Comparison of ENCODE assay signal across 7 mouse cellular contexts in genomic region chr9:56151745-56152481, GRCm38 (mm10). TPM values are rescaled to one million over a fixed set of nuclear protein-coding genes. Genes with fewer than 3 reads are reported as not detected.
DNase-seq lines count a peak whose midpoint lies in the region; ATAC-seq and TF ChIP-seq lines count a peak whose summit lies in the region.

No protein-coding gene starts in this region.

- H3K27me3 ChIP-seq in lung, embryonic 16.5 days (ENCODE audit: control insufficient read depth, insufficient read depth, low read depth, low read length): no peaks in the 10 kb centered on the region

- peak overlapping the region; percentile 78 for H3K27ac ChIP-seq in left cerebral cortex, adult 2 months
- peak overlapping the region; percentile 79 for H3K27ac ChIP-seq in lung, embryonic 16.5 days (ENCODE audit: low read length)

- no peak overlapping the region for H3K4me3 ChIP-seq in left cerebral cortex, adult 2 months
- no peak overlapping the region for H3K4me3 ChIP-seq in lung, embryonic 16.5 days (ENCODE audit: low read length)

- WGBS in lung, embryonic 16.5 days: 34% methylated on average over 7 of the region's 7 CpGs

- H3K9me3 ChIP-seq in lung, embryonic 16.5 days (ENCODE audit: control insufficient read depth, low read length): peaks cover 2% of the 10 kb centered on the region; the same call in 1 of the 2 replicates

- H3K4me1 ChIP-seq in lung, embryonic 16.5 days (replicated peaks; ENCODE audit: control insufficient read depth, insufficient read depth, low read length): peaks cover 16% of the 10 kb centered on the region

- intact Hi-C loops in left cerebral cortex, adult 2 months (cut with DNase I): no loop called here
- intact Hi-C loops in heart, postnatal 14 days (cut with DNase I): no loop called here

- no peak for TF ChIP-seq CTCF in left cerebral cortex, adult 2 months (IDR thresholded peaks at IDR 0.05)

- no peak overlapping the region for H3K9ac ChIP-seq in lung, embryonic 16.5 days (ENCODE audit: low read length)

- ATAC-seq in lung, embryonic 16.5 days (ENCODE audit: low read depth): peak; percentile 87

- no peak for DNase-seq in left cerebral cortex, adult 2 months (ENCODE audit: extremely low spot score in 1 of 2, low spot score in 2 of 2)
- DNase-seq in left cerebral cortex, adult 11 months (ENCODE audit: low spot score): no peak
- peak; percentile 79 for DNase-seq in fibroblast of lung, adult 2 months (ENCODE audit: low read depth)
- DNase-seq in heart, postnatal 14 days: peak; percentile 24 to 56
- no peak for DNase-seq in c-Kit-positive CD71-positive TER-119-positive erythroid progenitor cells, embryonic 14.5 days (ENCODE audit: low spot score)
- DNase-seq in B cell, adult 2 months: no peak

- H3K4me2 ChIP-seq in lung, embryonic 16.5 days (ENCODE audit: low read depth, low read length): no peak overlapping the region

- H3K36me3 ChIP-seq in lung, embryonic 16.5 days (ENCODE audit: control insufficient read depth, insufficient read depth, low read length): no peaks in the 10 kb centered on the region; the same call in none of the 2 replicates

RNA-seq across cellular contexts. Expression of gene Tspan3, which starts 13.4 kb away (rescaled TPM):
- total RNA-seq in left cerebral cortex, adult 2 months (2021): 100 to 1,000 TPM; 337 to 351 TPM
- 100 to 1,000 TPM; 194 to 199 TPM for total RNA-seq in heart, postnatal 14 days (2021)
- polyA plus RNA-seq in lung, embryonic 16.5 days (2015; fragmentation: Nextera tagmentation; extraction: Ambion mirVana): 406 and 422 TPM in 2 replicates

Comparison
In these comparisons a context has a peak if more than half of its experiments do, and no peak if none do; other contexts are left out.
1. DNase-seq: peak in fibroblast of lung, adult 2 months (single experiment) and heart, postnatal 14 days (2 of 2); none in left cerebral cortex, adult 2 months (0 of 2), left cerebral cortex, adult 11 months (single experiment), c-Kit-positive CD71-positive TER-119-positive erythroid progenitor cells, embryonic 14.5 days (single experiment) and B cell, adult 2 months (0 of 2).